Mouse (Mus musculus) C2C12 (cell line): ENCODE measurements at regions not wholly inside any gene's neighbourhood (a gene's known extent, or its start where the extent isn't known, plus 50 kb on each side); places are given as distances from the start of the nearest gene placed in this dataset.

Experiments
- H3K27me3 ChIP-seq: one replicate; pipeline ENCODE4 v1.6.1; 2011; ENCODE audit not compliant: control insufficient read depth, insufficient read depth, insufficient read length
- H3K36me3 ChIP-seq: one replicate; pipeline ENCODE4 v1.6.1; 2011; ENCODE audit not compliant: control insufficient read depth, insufficient read depth
- H3K4me3 ChIP-seq: one replicate; pipeline ENCODE4 v1.5.1; 2011; ENCODE audit warnings: mild to moderate bottlenecking, control low read depth; ENCODE audit not compliant: poor library complexity, insufficient read depth, severe bottlenecking
- H3K79me2 ChIP-seq: one replicate; pipeline ENCODE4 v1.6.1; 2011; ENCODE audit not compliant: control insufficient read depth, insufficient read depth
- H3K79me3 ChIP-seq: one replicate; pipeline ENCODE4 v1.6.1; 2011; ENCODE audit warnings: low read depth, control low read depth
- H3ac ChIP-seq: one replicate; pipeline ENCODE3; 2011; ENCODE audit warnings: low read depth; ENCODE audit not compliant: control insufficient read depth, insufficient read length
- CEBPB ChIP-seq: IDR thresholded peaks from one replicate; pipeline ENCODE4 v1.6.1; 2011; ENCODE audit warnings: low read depth, mild to moderate bottlenecking, control low read depth, moderate library complexity
- CTCF ChIP-seq: IDR thresholded peaks from one replicate; pipeline ENCODE4 v1.5.1; 2011; ENCODE audit not compliant: control insufficient read depth, insufficient read depth, insufficient read length
- FOSL1 ChIP-seq: IDR thresholded peaks from one replicate; pipeline ENCODE4 v1.8.0; 2011; ENCODE audit warnings: mild to moderate bottlenecking, low read length; ENCODE audit not compliant: poor library complexity, insufficient read depth, severe bottlenecking
- MAX ChIP-seq: IDR thresholded peaks from one replicate; pipeline ENCODE4 v1.6.1; 2011; ENCODE audit warnings: mild to moderate bottlenecking, control low read depth
- MYOD1 ChIP-seq: IDR thresholded peaks from one replicate; pipeline ENCODE4 v1.6.1; 2011; ENCODE audit warnings: low read depth; ENCODE audit not compliant: control insufficient read depth, insufficient read length
- MYOG ChIP-seq: IDR thresholded peaks from one replicate; pipeline ENCODE4 v1.6.1; 2011; ENCODE audit not compliant: control insufficient read depth, insufficient read length; ENCODE audit errors: extremely low read depth
- USF1 ChIP-seq: IDR thresholded peaks from one replicate; pipeline ENCODE4 v1.6.1; 2011; ENCODE audit warnings: low read depth, mild to moderate bottlenecking, control low read depth, moderate library complexity

GRCm38 (mm10) chr17:88255744-88256598 lies 184.5 kb upstream of the Foxn2 start:
- Histone ChIP-seq H3ac (peak overlapping the region; percentile 79), H3K4me3 (peak overlapping the region; percentile 39), H3K36me3 (no peaks in the 10 kb centered on the region), H3K79me3 (no peaks in the 10 kb centered on the region), H3K79me2 (no peaks in the 10 kb centered on the region), H3K27me3 (no peaks in the 10 kb centered on the region)
- no peak for TF ChIP-seq FOSL1
- TF ChIP-seq CEBPB, result no peak
- TF ChIP-seq MYOD1, result no peak
- peak; percentile 69 for TF ChIP-seq CTCF
- peak; percentile 22 for TF ChIP-seq MAX
- TF ChIP-seq MYOG, result no peak

DNA sequence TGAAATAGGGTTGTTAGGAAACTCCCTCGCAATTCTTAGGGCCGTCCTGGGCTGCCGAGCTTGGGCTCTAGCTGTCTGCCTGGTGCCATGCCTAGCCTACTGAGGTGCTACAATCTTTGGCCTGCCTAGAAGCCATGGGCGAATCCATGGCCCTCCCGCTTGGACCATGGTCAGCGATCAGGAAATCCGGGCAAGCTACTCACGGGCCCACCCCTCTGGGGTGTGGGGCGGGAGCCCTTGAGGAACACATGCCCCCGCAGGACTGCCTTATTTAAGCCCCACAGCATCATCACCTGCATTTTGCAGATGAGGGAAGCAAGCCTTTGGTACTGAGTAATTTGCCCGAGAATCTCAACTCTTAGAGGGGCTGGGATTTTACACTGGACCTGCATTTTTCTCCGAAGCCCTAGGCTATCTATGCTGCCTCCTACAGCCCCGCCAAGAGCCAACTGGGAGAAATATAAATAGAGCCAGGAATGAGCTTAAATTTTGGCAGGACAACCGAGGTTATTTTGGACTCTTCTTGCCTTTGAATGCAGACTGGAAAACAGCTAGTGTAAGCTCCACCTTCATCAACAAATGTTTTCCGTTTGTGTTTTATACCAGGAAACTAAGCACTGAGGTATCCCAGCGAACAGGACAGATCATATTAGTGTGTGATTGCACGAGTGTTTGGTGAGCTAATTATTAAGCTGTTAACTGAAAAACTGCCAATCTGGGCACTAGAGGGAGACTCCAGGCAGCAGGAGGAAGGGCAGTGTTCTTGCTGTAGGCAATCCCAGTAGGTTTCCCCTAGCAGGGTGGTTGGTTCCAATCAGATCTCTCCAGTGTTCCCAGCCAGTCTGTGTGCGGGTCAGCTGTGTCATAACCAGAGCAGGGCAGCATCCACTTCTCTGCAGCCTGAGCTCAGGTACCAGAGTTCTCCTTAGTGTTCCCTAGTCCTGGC lies 183.6 kb upstream of the Foxn2 start:
- no peaks in the 10 kb centered on the region for H3K79me2 ChIP-seq
- no peak overlapping the region for H3K4me3 ChIP-seq
- peak overlapping the region; percentile 1 for H3ac ChIP-seq
- no peaks in the 10 kb centered on the region for H3K27me3 ChIP-seq
- TF ChIP-seq FOSL1 (no peak), CEBPB (no peak), CTCF (peak; percentile 37)
- H3K79me3 ChIP-seq, result no peaks in the 10 kb centered on the region
- H3K36me3 ChIP-seq, result no peaks in the 10 kb centered on the region

GRCm38 (mm10) chr17:88258361-88258796 lies 182.1 kb upstream of the Foxn2 start:
- Histone ChIP-seq H3K4me3 (no peak overlapping the region), H3K79me3 (no peaks in the 10 kb centered on the region), H3ac (no peak overlapping the region), H3K36me3 (no peaks in the 10 kb centered on the region), H3K27me3 (no peaks in the 10 kb centered on the region), H3K79me2 (no peaks in the 10 kb centered on the region)
- TF ChIP-seq CTCF (no peak), FOSL1 (no peak), CEBPB (no peak), MYOG (no peak), MYOD1 (no peak), MAX (no peak), USF1 (no peak)

GRCm38 (mm10) chr17:88260176-88260575 lies 180.3 kb upstream of the Foxn2 start:
- Histone ChIP-seq H3K79me3 (no peaks in the 10 kb centered on the region), H3K27me3 (no peaks in the 10 kb centered on the region), H3ac (no peak overlapping the region), H3K79me2 (no peaks in the 10 kb centered on the region), H3K4me3 (no peak overlapping the region), H3K36me3 (no peaks in the 10 kb centered on the region)
- TF ChIP-seq MYOG (no peak), USF1 (no peak), FOSL1 (no peak), MAX (no peak), CTCF (no peak), MYOD1 (no peak), CEBPB (no peak)

GRCm38 (mm10) chr17:88260826-88261225 lies 179.7 kb upstream of the Foxn2 start:
- Histone ChIP-seq H3K36me3 (no peaks in the 10 kb centered on the region), H3K79me3 (no peaks in the 10 kb centered on the region), H3K79me2 (no peaks in the 10 kb centered on the region), H3ac (no peak overlapping the region), H3K4me3 (no peak overlapping the region), H3K27me3 (no peaks in the 10 kb centered on the region)
- no peak for TF ChIP-seq FOSL1
- TF ChIP-seq CEBPB, result no peak
- TF ChIP-seq USF1, result no peak
- no peak for TF ChIP-seq MYOG
- TF ChIP-seq CTCF, result no peak
- no peak for TF ChIP-seq MAX
- no peak for TF ChIP-seq MYOD1
